Mouse (Mus musculus) lung, embryonic 14.5 days (tissue): ENCODE data around the gene Tmem131l. TPM values are rescaled to one million over a fixed set of nuclear protein-coding genes. Genes with fewer than 3 reads are reported as not detected.

Source experiments
- ATAC-seq: fragments of 200-750 bp; cut with Nextera tagmentation; 2 replicates; pipeline ENCODE4 v1.8.0; 2017; ENCODE audit warnings: mild to moderate bottlenecking, moderate TSS enrichment, moderate library complexity; ENCODE audit not compliant: insufficient read depth
- DNase-seq: peaks from one replicate; pipeline ENCODE4 v3.0.0-alpha.2; 2015
- H3K27ac ChIP-seq: fragments of 300-500 bp; sonication (generic); 2 replicates; pipeline ENCODE4 v1.5.1; 2014; ENCODE audit warnings: low read depth, mild to moderate bottlenecking, moderate library complexity
- H3K27me3 ChIP-seq: fragments of 300-500 bp; sonication (generic); 2 replicates; pipeline ENCODE4 v1.6.1; 2014; ENCODE audit warnings: low read length, control low read depth; ENCODE audit not compliant: insufficient read depth
- H3K36me3 ChIP-seq: fragments of 300-500 bp; sonication (generic); 2 replicates; pipeline ENCODE4 v1.6.1; 2014; ENCODE audit warnings: control low read depth; ENCODE audit not compliant: insufficient read depth
- H3K4me1 ChIP-seq: fragments of 300-500 bp; sonication (generic); 2 replicates; pipeline ENCODE4 v1.6.1; 2014; ENCODE audit warnings: antibody characterized with exemption, control low read depth; ENCODE audit not compliant: insufficient read depth
- H3K4me2 ChIP-seq: fragments of 300-500 bp; sonication (generic); 2 replicates; pipeline ENCODE4 v1.6.1; 2014; ENCODE audit warnings: mild to moderate bottlenecking
- H3K4me3 ChIP-seq: fragments of 300-500 bp; sonication (generic); 2 replicates; pipeline ENCODE4 v1.5.1; 2014; ENCODE audit warnings: low read depth, low read length
- H3K9ac ChIP-seq: fragments of 300-500 bp; sonication (generic); 2 replicates; pipeline ENCODE4 v1.6.1; 2014
- H3K9me3 ChIP-seq: fragments of 300-500 bp; sonication (generic); 2 replicates; pipeline ENCODE4 v1.6.1; 2016; ENCODE audit warnings: low read depth, low read length, control low read depth
- CTCF ChIP-seq: IDR thresholded peaks from 2 replicates; pipeline ENCODE4 v1.5.1; 2016; ENCODE audit warnings: antibody characterized with exemption, low read depth
- WGBS: fragments of 180-500 bp; shearing (Covaris S2); extraction: QIAGEN DNeasy Blood & Tissue Kit; methylation state at CpG from one replicate; pipeline ENCODE4 v1.1.7; 2014; 5-methylcytosine and 5-hydroxymethylcytosine counted together
- polyA plus RNA-seq: library from polyadenylated mRNA; unstranded; fragments of >200 nt; fragmentation: Nextera tagmentation; extraction: Ambion mirVana; gene quantifications from 2 replicates; pipeline ENCODE4 v1.2.1, GENCODE M21; 2014

The Tmem131l gene
- polyA plus RNA-seq, 1 experiment from 2014 or later, result 61.9 TPM

- DNase-seq, result no peak
- no peak overlapping the region for H3K27ac ChIP-seq
- WGBS, result 78% methylated on average over 8 of the region's 8 CpGs
- no peak for TF ChIP-seq CTCF
- no peaks in the 10 kb centered on the region for H3K36me3 ChIP-seq
- H3K4me2 ChIP-seq, result no peak overlapping the region
- no peak overlapping the region for H3K9ac ChIP-seq
- ATAC-seq, result no peak
- H3K9me3 ChIP-seq, result no peaks in the 10 kb centered on the region
- no peak overlapping the region for H3K4me3 ChIP-seq
- peaks cover 9% of the 10 kb centered on the region; the same call in 1 of the 2 replicates for H3K4me1 ChIP-seq
- H3K27me3 ChIP-seq, result no peaks in the 10 kb centered on the region
Measured at GRCm38 (mm10) chr3:84046206-84046605, 6.2 kb upstream of the Tmem131l start.

- no peak for TF ChIP-seq CTCF
- no peaks in the 10 kb centered on the region for H3K36me3 ChIP-seq
- H3K4me3 ChIP-seq, result no peak overlapping the region
- no peaks in the 10 kb centered on the region for H3K9me3 ChIP-seq
- peaks cover 5% of the 10 kb centered on the region; the same call in 1 of the 2 replicates for H3K4me1 ChIP-seq
- ATAC-seq (no peak), DNase-seq (no peak)
- peak overlapping the region; percentile 30 for H3K27ac ChIP-seq
- no peak overlapping the region for H3K9ac ChIP-seq
- WGBS, result 84% methylated on average over 8 of the region's 8 CpGs
- no peak overlapping the region for H3K4me2 ChIP-seq
- no peaks in the 10 kb centered on the region for H3K27me3 ChIP-seq
Measured at GRCm38 (mm10) chr3:84041739-84042138, 1.8 kb upstream of the Tmem131l start.

- Histone ChIP-seq H3K27me3 (no peaks in the 10 kb centered on the region), H3K9ac (peak overlapping the region; percentile 92), H3K4me1 (peaks cover 5% of the 10 kb centered on the region; the same call in 1 of the 2 replicates), H3K4me2 (peak overlapping the region; percentile 97), H3K9me3 (no peaks in the 10 kb centered on the region), H3K27ac (peak overlapping the region; percentile 95), H3K36me3 (no peaks in the 10 kb centered on the region), H3K4me3 (peak overlapping the region; percentile 90)
- ATAC-seq (peak; percentile 71), DNase-seq (peak; percentile 84)
- 2% methylated on average over 23 of the region's 23 CpGs for WGBS
- peak; percentile 31; the same call in 1 of the 2 replicates for TF ChIP-seq CTCF
Measured at GRCm38 (mm10) chr3:84040476-84041082, 604 bp upstream of the Tmem131l start.

- H3K4me3 ChIP-seq, result peak overlapping the region; percentile 90
- peak overlapping the region; percentile 92 for H3K9ac ChIP-seq
- H3K4me1 ChIP-seq, result peaks cover 5% of the 10 kb centered on the region; the same call in 1 of the 2 replicates
- no peaks in the 10 kb centered on the region for H3K36me3 ChIP-seq
- under 1% methylated on average over 42 of the region's 42 CpGs for WGBS
- H3K9me3 ChIP-seq, result no peaks in the 10 kb centered on the region
- ATAC-seq (peak; percentile 39), DNase-seq (peak; percentile 63)
- no peak for TF ChIP-seq CTCF
- no peaks in the 10 kb centered on the region for H3K27me3 ChIP-seq
- H3K27ac ChIP-seq, result peak overlapping the region; percentile 95
- peak overlapping the region; percentile 97 for H3K4me2 ChIP-seq
Measured at GRCm38 (mm10) chr3:84038981-84039645, 862 bp downstream of the Tmem131l start.

GRCm38 (mm10) chr3:84038126-84038525, 1.8 kb downstream of the Tmem131l start:
- 20% methylated on average over 1 of the region's 1 CpGs for WGBS
- Histone ChIP-seq H3K9me3 (no peaks in the 10 kb centered on the region), H3K4me1 (peaks cover 5% of the 10 kb centered on the region; the same call in 1 of the 2 replicates), H3K4me3 (peak overlapping the region; percentile 90), H3K36me3 (no peaks in the 10 kb centered on the region), H3K27me3 (no peaks in the 10 kb centered on the region), H3K4me2 (peak overlapping the region; percentile 97), H3K27ac (peak overlapping the region; percentile 48), H3K9ac (peak overlapping the region; percentile 92)
- DNase-seq (no peak), ATAC-seq (no peak)
- TF ChIP-seq CTCF, result no peak

- Histone ChIP-seq H3K4me3 (no peak overlapping the region), H3K9ac (no peak overlapping the region), H3K36me3 (no peaks in the 10 kb centered on the region), H3K9me3 (no peaks in the 10 kb centered on the region), H3K27me3 (no peaks in the 10 kb centered on the region), H3K27ac (no peak overlapping the region), H3K4me2 (peak overlapping the region; percentile 97), H3K4me1 (peaks cover 5% of the 10 kb centered on the region; the same call in 1 of the 2 replicates)
- no peak for ATAC-seq
- WGBS, result 83% methylated on average over 3 of the region's 3 CpGs
- DNase-seq, result no peak
- TF ChIP-seq CTCF, result no peak
Measured at GRCm38 (mm10) chr3:84037536-84037935, 2.4 kb downstream of the Tmem131l start.

GRCm38 (mm10) chr3:84036866-84037265, 3.1 kb downstream of the Tmem131l start:
- Histone ChIP-seq H3K27ac (no peak overlapping the region), H3K4me2 (no peak overlapping the region), H3K36me3 (no peaks in the 10 kb centered on the region), H3K9ac (no peak overlapping the region), H3K4me1 (peaks cover 5% of the 10 kb centered on the region; the same call in 1 of the 2 replicates), H3K9me3 (no peaks in the 10 kb centered on the region), H3K4me3 (no peak overlapping the region), H3K27me3 (no peaks in the 10 kb centered on the region)
- no peak for TF ChIP-seq CTCF
- WGBS, result 94% methylated on average over 4 of the region's 4 CpGs
- ATAC-seq (no peak), DNase-seq (no peak)
